Mouse (Mus musculus) stomach, adult 2 months (tissue): ENCODE measurements around the gene Zmynd11. TPM values are rescaled to one million over a fixed set of nuclear protein-coding genes. Genes with fewer than 3 reads are reported as not detected.

ENCODE experiments used
- polyA plus RNA-seq: library from polyadenylated mRNA; depleted of rRNA; stranded (reverse); fragments of >200 nt; gene quantifications from 2 replicates; pipeline ENCODE4 v1.2.3, GENCODE M21; 2012; rRNA removed

Zmynd11 gene
- polyA plus RNA-seq, result 6.8 and 10.5 TPM in 2 replicates

GRCm38 (mm10) chr13:9764646-9765536 lies at the start of gene Zmynd11:
Zmynd11 (minus strand) TSS chr13:9765330.

